ENCODE assay signal across 27 mouse cellular contexts in genomic region chr10:68054706-68055105, GRCm38 (mm10).
DNase-seq lines count a peak whose midpoint lies in the region; ATAC-seq lines count a peak whose summit lies in the region.
"Had no signal": no experiment of that assay in that cellular context is flagged by ENCODE, and none has a peak within 500 bp of the region (broad histone marks: within the 10 kb centered on the region; RNA-seq: fewer than 3 reads in every experiment).

No protein-coding gene starts in this region.

- H3K27ac ChIP-seq in hindbrain, embryonic 14.5 days, result no peak overlapping the region
- no peak overlapping the region for H3K27ac ChIP-seq in forebrain, embryonic 15.5 days (replicated peaks)
- H3K27ac ChIP-seq: embryonic facial prominence, embryonic 13.5 days; embryonic facial prominence, embryonic 15.5 days; forebrain, embryonic 10.5 days; forebrain, embryonic 12.5 days had no signal

- 91% methylated on average over 6 of the region's 6 CpGs for WGBS in hindbrain, embryonic 14.5 days
- 90% methylated on average over 6 of the region's 6 CpGs for WGBS in forebrain, embryonic 15.5 days

- intact Hi-C loops in left cerebral cortex, postnatal 10 days (cut with DNase I), result no loop called here

- DNase-seq in CD4-positive helper T cell, adult 2 months (ENCODE audit: low read depth, low spot score), result peak; percentile 54
- DNase-seq in CD4-positive, CD25-positive, alpha-beta regulatory T cell, adult 2 months (ENCODE audit: low read depth, low spot score), result peak; percentile 36
- peak; percentile 65 for DNase-seq in induced T-regulatory cell, adult 2 months (ENCODE audit: low read depth)
- DNase-seq in naive thymus-derived CD4-positive, alpha-beta T cell, adult 2 months (ENCODE audit: low read depth), result peak; percentile 52
- no peak for DNase-seq in left cerebral cortex, postnatal 10 days (ENCODE audit: extremely low spot score in 1 of 2, low spot score in 2 of 2)
- no peak for DNase-seq in hindbrain, embryonic 14.5 days (ENCODE audit: low spot score)
- DNase-seq: adrenal gland, adult 2 months; adrenal gland, postnatal 10 days; adrenal gland, postnatal 25 days; cerebellum, adult 11 months; cerebellum, adult 18-20 months; cerebellum, adult 8-10 months; cerebellum, adult 9-11 months; cerebellum, postnatal 14 days; cerebellum, postnatal 36 days; embryo, embryonic 11 days; forebrain, postnatal 0 days had no signal

- no peaks in the 10 kb centered on the region for H3K9me3 ChIP-seq in hindbrain, embryonic 14.5 days (ENCODE audit: control insufficient read depth, low read length)
- no peaks in the 10 kb centered on the region for H3K9me3 ChIP-seq in forebrain, embryonic 15.5 days
- H3K9me3 ChIP-seq: embryonic facial prominence, embryonic 13.5 days; embryonic facial prominence, embryonic 15.5 days; forebrain, embryonic 10.5 days had no signal

- H3K4me2 ChIP-seq in hindbrain, embryonic 14.5 days (replicated peaks), result no peak overlapping the region
- no peak overlapping the region for H3K4me2 ChIP-seq in forebrain, embryonic 15.5 days (replicated peaks)
- H3K4me2 ChIP-seq: embryonic facial prominence, embryonic 13.5 days; embryonic facial prominence, embryonic 15.5 days; forebrain, embryonic 12.5 days had no signal

- no peaks in the 10 kb centered on the region for H3K27me3 ChIP-seq in hindbrain, embryonic 14.5 days (ENCODE audit: control insufficient read depth, insufficient read depth, low read length)
- H3K27me3 ChIP-seq in forebrain, embryonic 15.5 days, result 0 out of 2 replicates have a peak, but pooled peaks cover 3% of the 10 kb centered on the region
- H3K27me3 ChIP-seq: CH12.LX; embryonic facial prominence, embryonic 13.5 days; embryonic facial prominence, embryonic 15.5 days; forebrain, embryonic 12.5 days; Patski had no signal

- H3K36me3 ChIP-seq in hindbrain, embryonic 14.5 days (replicated peaks; ENCODE audit: control insufficient read depth, insufficient read depth), result no peaks in the 10 kb centered on the region
- no peaks in the 10 kb centered on the region for H3K36me3 ChIP-seq in forebrain, embryonic 15.5 days
- H3K36me3 ChIP-seq: embryonic facial prominence, embryonic 13.5 days; embryonic facial prominence, embryonic 15.5 days; G1E had no signal

- H3K9ac ChIP-seq in hindbrain, embryonic 14.5 days, result no peak overlapping the region
- H3K9ac ChIP-seq in forebrain, embryonic 15.5 days (replicated peaks), result no peak overlapping the region
- H3K9ac ChIP-seq: embryonic facial prominence, embryonic 13.5 days; embryonic facial prominence, embryonic 15.5 days; forebrain, embryonic 12.5 days; forebrain, postnatal 0 days had no signal

- no peaks in the 10 kb centered on the region for H3K4me1 ChIP-seq in hindbrain, embryonic 14.5 days (replicated peaks; ENCODE audit: control insufficient read depth, insufficient read depth, low read length)
- no peaks in the 10 kb centered on the region for H3K4me1 ChIP-seq in forebrain, embryonic 15.5 days
- H3K4me1 ChIP-seq: embryonic facial prominence, embryonic 15.5 days; forebrain, embryonic 12.5 days had no signal

- H3K4me3 ChIP-seq in hindbrain, embryonic 14.5 days (replicated peaks; ENCODE audit: low read length), result no peak overlapping the region
- H3K4me3 ChIP-seq in forebrain, embryonic 15.5 days, result no peak overlapping the region
- H3K4me3 ChIP-seq: embryonic facial prominence, embryonic 13.5 days; embryonic facial prominence, embryonic 15.5 days; erythroblast, embryonic 14.5 days; forebrain, embryonic 10.5 days; forebrain, embryonic 12.5 days had no signal

- no peak for ATAC-seq in hindbrain, embryonic 14.5 days (ENCODE audit: low FRiP score)
- ATAC-seq in forebrain, embryonic 15.5 days (replicated peaks), result no peak
- ATAC-seq: forebrain, embryonic 14.5 days; forebrain, postnatal 0 days; Patski had no signal

Comparison
In these comparisons a context has a peak if more than half of its experiments do, and no peak if none do; other contexts are left out.
1. DNase-seq: peak in CD4-positive helper T cell, adult 2 months (single experiment), CD4-positive, CD25-positive, alpha-beta regulatory T cell, adult 2 months (single experiment), induced T-regulatory cell, adult 2 months (single experiment) and naive thymus-derived CD4-positive, alpha-beta T cell, adult 2 months (single experiment); none in left cerebral cortex, postnatal 10 days (0 of 2) and hindbrain, embryonic 14.5 days (single experiment).